Mouse (Mus musculus) gastrocnemius, adult 2 months (tissue): ENCODE data around the gene Acot5. TPM values are rescaled to one million over a fixed set of nuclear protein-coding genes. Genes with fewer than 3 reads are reported as not detected.
"Not testable (repeated sequence)": the region's sequence is repeated elsewhere in the genome, so short reads cannot be mapped to it uniquely, and the experiment has no call there.

Experiments
- DNase-seq: peaks from one replicate; pipeline ENCODE4 v3.0.0; 2022
- H3K27ac ChIP-seq: fragments of 200-600 bp; 2 replicates; pipeline ENCODE4 v1.8.1; 2022; ENCODE audit warnings: mild to moderate bottlenecking
- H3K4me3 ChIP-seq: fragments of 200-600 bp; 2 replicates; pipeline ENCODE4 v1.8.1; 2022; ENCODE audit warnings: mild to moderate bottlenecking, moderate library complexity
- CTCF ChIP-seq: fragments of 200-600 bp; IDR thresholded peaks from 2 replicates; pipeline ENCODE4 v1.8.1; 2022; ENCODE audit warnings: antibody characterized with exemption, mild to moderate bottlenecking, moderate library complexity
- intact Hi-C: fragments of 180-260 bp; cut with DNase I; formaldehyde crosslinking; loops from one replicate; pipeline ENCODE4 v1.15.1; 2025
- total RNA-seq, 2 experiments: library from RNA; stranded (reverse); gene quantifications; 2 replicates each; pipeline ENCODE4 v1.2.3; 2021

The Acot5 gene
- total RNA-seq, 2 experiments from 2014 or later, result 0.17 TPM; not detected in 1

DNA sequence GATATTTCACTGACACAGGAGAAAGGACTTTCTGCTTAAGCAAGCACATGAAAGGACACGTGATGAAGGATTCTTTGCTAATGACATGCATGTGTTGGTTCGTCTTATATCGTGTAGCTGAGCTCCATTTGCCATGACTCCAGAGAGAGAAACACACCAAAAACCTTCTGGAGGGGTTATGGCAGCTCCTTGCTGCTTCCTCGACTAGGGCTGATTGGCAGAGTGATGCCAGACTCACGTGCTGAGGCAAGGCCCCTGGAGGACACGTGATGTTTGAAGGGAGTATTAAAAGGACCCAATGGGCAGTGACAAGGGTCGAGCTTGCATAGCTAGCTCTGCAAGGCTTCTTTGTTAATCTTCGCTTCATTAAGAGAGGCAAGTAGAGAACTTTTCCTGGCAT is 829 bp upstream of the Acot5 start:
- H3K4me3 ChIP-seq, result no peak overlapping the region
- H3K27ac ChIP-seq, result no peak overlapping the region
- DNase-seq, result no peak
- TF ChIP-seq CTCF, result no peak
- intact Hi-C loops, result loop anchor here (10.0 kb wide), 1 partner anchor 353 kb away; no protein-coding TSS in a partner anchor

DNA sequence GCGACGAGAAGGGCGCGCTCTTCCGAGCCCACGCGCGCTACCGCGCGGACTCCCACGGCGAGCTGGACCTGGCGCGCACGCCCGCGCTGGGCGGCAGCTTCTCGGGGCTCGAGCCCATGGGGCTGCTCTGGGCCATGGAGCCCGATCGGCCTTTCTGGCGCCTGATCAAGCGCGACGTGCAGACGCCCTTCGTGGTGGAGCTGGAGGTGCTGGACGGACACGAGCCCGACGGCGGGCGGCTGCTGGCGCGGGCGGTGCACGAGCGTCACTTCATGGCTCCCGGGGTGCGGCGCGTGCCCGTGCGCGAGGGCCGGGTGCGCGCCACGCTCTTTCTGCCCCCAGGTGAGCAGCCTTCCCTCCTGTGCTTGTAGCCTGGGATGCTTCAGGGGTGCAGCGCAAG is 457 bp downstream of the Acot5 start:
- peak overlapping the region; percentile 64 for H3K4me3 ChIP-seq
- intact Hi-C loops, result loop anchor here (10.0 kb wide), 1 partner anchor 355 kb away; no protein-coding TSS in a partner anchor

DNA sequence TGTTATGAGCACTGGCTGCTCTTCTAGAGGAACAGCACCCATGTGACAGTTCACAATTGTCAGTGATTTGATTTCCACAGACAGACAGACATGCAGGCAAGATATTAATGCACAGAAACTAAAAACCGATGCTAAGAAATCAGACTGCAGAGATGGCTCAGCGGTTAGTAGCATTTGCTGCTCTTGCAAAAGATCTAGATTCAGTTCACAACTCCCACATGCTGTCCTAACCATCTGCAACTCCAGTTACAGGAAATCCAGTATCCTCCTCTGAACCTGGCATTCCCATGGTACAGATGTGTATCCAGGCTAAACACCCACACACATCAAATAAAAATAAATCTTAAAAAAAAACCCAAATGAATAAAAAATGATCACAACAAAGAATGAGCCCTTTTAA is 2.6 kb downstream of the Acot5 start:
- Histone ChIP-seq H3K27ac (no peak overlapping the region), H3K4me3 (no peak overlapping the region)
- intact Hi-C loops, result no loop called here

More for the DNA sequence above, 457 bp downstream of the Acot5 start:
- DNase-seq, result peak; percentile 54
- H3K27ac ChIP-seq, result not testable (repeated sequence)

DNA sequence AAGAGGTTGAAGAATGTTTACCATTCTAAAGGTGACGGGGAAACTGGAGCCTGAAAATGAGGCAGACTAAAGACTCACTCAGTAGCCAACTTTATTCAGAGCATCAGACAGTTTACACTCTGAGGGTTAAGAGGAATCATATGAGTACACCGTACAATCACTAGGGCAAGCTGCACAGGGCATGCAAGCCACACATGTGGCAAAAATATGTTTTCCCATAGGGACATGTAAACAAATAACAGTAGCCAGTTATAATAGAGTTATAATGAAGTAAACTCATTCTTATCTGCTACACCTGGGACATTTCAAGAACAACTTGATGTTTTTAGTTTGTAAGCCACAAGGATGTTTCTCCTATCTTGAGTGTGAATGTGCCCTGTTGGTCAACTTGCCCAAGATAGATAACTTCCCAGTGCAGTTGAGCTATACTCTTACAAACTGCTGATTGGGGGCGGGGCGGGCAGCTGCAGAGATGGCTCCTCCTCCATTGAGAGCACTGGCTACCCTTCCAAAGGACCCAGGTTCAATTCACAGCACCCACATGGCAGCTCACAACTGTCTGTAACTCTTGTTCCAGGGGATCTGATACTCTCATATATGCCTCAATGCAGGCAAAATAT is 8.4 kb downstream of the Acot5 start:
- H3K4me3 ChIP-seq, result no peak overlapping the region
- intact Hi-C loops, result no loop called here
- no peak overlapping the region for H3K27ac ChIP-seq
- no peak for DNase-seq
- TF ChIP-seq CTCF, result no peak

More for the DNA sequence above, 2.6 kb downstream of the Acot5 start:
- DNase-seq, result no peak
- no peak for TF ChIP-seq CTCF

DNA sequence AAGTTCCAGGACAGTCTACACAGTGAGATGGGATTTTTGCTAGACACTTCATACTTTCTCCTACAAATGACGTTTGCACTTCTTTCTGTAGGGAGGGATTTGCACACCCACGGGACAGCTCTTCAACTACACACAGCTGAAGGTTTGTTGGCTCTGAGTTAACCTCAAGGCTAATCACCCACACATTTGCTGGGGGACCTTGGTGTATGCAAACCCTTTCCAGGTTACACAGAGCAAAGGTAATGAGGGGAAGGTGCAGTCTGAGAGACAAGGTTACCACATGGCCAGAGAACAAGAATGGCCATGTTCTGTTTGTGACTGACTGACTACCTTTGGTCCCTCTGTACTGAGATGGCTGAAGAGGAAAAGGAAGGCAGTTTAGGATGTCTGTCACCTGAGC is 14.7 kb downstream of the Acot5 start:
- no peak overlapping the region for H3K27ac ChIP-seq
- no peak for TF ChIP-seq CTCF
- no peak for DNase-seq
- H3K4me3 ChIP-seq, result no peak overlapping the region
- intact Hi-C loops, result no loop called here

DNA sequence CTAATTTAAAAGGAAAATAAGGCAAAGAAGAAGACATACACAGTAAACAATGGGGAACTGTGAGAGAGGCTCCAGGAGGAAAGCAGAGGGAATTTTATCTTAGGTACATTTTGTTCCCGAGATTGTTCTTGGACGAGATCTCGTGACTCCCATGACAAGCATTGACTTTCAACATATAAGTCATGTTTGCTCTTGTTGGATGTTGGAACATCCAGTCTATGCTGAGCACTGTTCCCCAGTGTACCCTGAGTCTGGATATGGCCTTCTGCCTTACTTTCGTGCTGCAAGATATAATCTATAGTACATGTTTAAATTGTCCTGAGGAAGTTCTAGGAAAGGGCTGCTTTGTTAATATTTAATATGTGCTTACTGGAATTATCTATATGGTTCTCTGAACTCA is 15.5 kb downstream of the Acot5 start:
- no peak overlapping the region for H3K4me3 ChIP-seq
- intact Hi-C loops, result no loop called here
- H3K27ac ChIP-seq, result no peak overlapping the region
- DNase-seq, result no peak
- TF ChIP-seq CTCF, result no peak

DNA sequence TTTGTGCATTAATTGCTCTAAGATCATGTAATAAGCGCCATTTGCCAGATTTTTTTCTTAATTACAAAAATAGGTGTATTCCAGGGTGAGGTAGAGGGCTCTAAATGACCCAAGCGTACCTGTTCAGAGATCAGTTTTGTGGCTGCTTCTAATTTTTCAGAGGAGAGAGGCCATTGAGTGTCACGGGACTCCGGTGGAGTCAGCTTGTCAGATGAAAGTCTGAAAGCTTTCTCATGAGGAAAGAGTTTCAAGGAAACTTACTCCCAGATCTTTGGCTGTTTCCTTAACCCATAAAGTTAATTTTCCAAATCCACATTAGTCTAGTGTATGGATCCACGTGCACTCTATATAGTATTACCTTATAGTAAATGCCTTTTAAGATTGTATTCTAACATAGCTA is 25.5 kb downstream of the Acot5 start:
- intact Hi-C loops, DNase-seq, H3K27ac ChIP-seq, H3K4me3 ChIP-seq: not testable (repeated sequence)

DNA sequence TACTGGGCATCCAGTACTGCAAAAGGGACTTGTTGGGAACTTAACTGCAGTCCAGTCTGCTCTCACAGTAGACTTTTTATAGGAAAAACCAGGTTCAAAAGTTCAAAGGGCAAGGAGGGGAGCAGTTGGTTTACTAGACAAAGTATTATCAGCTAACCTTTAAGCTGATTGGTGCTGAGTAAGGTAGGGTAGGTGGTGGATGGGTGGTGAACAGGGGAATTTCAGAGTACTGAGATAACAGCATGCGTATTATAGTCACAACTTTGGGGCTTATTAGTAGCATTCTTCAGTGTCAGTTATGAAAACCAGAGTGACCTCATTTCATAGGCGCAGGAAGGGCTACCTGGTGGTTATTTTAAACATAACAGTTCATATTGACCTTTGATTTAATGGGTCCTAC is 30.5 kb downstream of the Acot5 start:
- Histone ChIP-seq H3K4me3 (no peak overlapping the region), H3K27ac (no peak overlapping the region)
- no peak for DNase-seq
- no peak for TF ChIP-seq CTCF
- intact Hi-C loops, result no loop called here

DNA sequence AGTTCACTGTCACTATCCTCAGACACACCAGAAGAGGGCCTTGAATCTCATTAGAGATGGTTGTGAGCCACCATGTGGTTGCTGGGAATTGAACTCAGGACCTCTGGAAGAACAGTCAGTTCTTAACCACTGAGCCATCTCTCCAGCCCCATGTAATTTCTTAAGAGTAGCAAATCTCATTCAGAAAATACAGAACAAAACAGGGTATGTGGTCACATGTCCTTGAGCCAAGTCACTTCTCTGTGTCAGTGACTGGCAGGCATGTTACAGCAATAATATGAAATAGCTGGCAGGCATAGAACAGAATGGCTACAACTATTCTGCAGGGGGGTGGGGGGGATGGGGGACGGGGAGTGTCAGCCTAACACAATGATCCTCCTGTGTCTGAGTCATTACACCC is 30.9 kb downstream of the Acot5 start:
- Histone ChIP-seq H3K4me3 (no peak overlapping the region; the same call in 1 of the 2 replicates), H3K27ac (no peak overlapping the region)
- no peak for DNase-seq

DNA sequence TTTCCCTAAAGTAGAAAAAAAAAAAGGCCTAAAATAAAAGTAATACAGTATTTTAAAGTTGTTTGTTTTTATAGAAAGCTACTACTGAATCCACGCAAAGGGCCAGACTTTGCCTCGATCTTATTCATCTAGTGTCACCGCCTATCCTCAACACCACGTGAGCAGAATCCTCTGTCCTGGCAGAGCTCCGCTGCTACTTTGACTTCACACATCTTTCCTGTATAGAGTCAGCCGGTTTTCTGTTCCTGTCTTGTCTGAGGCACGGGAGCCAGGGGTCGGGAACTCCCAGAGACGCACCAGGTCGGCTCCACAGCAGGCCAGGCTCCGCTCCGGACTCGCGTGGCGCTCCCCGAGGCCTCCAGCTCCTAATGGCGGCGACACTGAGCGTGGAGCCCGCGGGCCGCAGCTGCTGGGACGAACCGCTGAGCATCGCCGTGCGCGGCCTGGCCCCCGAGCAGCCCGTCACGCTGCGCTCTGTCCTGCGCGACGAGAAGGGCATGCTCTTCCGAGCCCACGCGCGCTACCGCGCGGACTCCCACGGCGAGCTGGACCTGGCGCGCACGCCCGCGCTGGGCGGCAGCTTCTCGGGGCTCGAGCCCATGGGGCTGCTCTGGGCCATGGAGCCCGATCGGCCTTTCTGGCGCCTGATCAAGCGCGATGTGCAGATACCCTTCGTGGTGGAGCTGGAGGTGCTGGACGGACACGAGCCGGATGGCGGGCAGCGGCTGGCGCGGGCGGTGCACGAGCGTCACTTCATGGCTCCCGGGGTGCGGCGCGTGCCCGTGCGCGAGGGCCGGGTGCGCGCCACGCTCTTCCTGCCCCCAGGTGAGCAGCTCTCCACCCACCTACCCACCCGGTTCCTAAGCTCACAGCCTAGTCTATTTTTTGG is 31.7 kb downstream of the Acot5 start, which contains the start of gene Acot6:
Gene Acot6, plus strand, starts transcription at position 51 of the 889 bp plus-strand sequence.
- peak; percentile 61 for DNase-seq
- Histone ChIP-seq H3K27ac (peak within 1 kb of the TSS; percentile 78), H3K4me3 (peak within 1 kb of the TSS; percentile 83)
- intact Hi-C loops, result not testable (repeated sequence)

More for the DNA sequence above, 30.9 kb downstream of the Acot5 start:
- intact Hi-C loops, result no loop called here
- TF ChIP-seq CTCF, result no peak

DNA sequence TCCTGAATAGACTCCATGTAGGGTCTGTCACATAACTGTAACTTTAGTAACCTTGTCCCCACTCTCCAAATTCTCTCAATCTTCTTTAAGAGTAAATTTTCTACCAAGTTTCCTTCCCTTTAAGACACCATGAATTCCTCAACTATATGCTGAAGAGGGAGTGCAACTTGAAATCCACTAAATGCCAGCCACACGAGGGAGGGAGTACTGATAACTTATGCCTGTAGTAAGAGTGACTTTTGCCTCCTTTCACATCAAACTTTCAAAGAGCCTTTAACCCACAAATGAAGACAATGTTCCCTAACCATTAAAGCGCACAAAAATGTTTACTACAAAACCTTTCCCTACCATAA is 32.3 kb downstream of the Acot5 start:
- H3K4me3 ChIP-seq, result peak overlapping the region; percentile 83
- intact Hi-C loops, result no loop called here
- H3K27ac ChIP-seq, result peak overlapping the region; percentile 78; the same call in 1 of the 2 replicates
- no peak for DNase-seq
- TF ChIP-seq CTCF, result no peak

DNA sequence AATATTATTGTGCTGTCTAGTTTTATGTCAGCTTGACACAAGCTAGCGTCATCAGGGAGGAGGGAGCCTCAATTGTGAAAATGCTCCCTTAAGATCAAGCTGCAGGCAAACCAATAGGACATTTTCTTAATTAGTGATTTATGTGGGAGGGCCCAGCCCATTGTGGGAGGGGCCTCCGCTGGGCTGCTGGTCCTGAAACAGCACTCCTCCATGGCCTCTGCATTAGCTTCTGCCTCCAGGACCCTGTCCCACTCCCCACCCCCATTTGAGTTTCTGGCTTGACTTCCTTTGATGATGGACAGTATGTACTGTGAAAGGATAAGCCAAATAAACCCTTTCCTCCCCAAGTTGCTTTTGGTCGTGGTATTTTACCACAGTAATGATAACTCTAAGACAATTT is 37.9 kb downstream of the Acot5 start:
- DNase-seq, result no peak
- Histone ChIP-seq H3K27ac (no peak overlapping the region), H3K4me3 (no peak overlapping the region)
- intact Hi-C loops, result no loop called here
- TF ChIP-seq CTCF, result no peak

DNA sequence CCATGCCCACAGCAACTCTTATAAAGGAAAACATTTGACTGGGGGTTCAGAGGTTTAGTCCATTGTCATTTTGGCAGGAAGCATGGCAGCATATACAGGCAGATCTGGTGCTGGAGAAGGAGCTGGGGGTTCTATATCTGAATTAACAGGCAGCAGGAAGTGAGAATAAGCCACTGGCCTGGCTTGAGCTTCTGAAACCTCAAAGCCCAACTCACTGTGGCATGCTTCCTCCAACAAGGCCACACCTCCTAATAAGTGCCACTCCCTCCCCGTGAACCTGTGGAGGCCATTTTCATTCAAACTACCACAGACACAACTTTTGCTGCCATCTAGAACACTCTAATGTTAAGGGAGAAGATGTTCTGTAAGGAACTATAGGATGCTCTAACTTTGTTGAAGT is 38.6 kb downstream of the Acot5 start:
- intact Hi-C loops, result no loop called here
- TF ChIP-seq CTCF, result no peak
- DNase-seq, result no peak
- Histone ChIP-seq H3K27ac (no peak overlapping the region), H3K4me3 (no peak overlapping the region)

DNA sequence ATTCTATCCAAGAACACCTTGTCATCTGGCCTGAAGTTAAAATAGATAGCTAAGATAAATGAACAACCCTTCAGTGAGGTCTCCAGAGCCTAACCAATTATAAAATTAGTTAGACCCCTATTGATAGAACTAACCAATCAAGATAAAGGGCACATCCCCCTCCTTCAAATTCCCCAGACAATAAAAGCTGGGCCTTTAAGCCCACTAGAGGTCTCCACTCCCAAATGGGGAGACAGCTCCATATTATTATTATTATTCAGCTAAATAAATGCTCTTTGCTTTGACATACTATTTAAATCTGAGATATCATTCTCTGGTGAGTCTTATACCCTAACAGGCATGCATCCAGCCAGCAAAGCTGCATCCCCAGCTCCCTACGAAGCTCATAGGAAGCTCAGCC is 40.8 kb downstream of the Acot5 start:
- TF ChIP-seq CTCF, result no peak
- DNase-seq, result no peak
- Histone ChIP-seq H3K27ac (no peak overlapping the region), H3K4me3 (no peak overlapping the region)
- intact Hi-C loops, result no loop called here
